Mouse (Mus musculus) cerebellum, postnatal 14 days (tissue): ENCODE measurements at regions not wholly inside any gene's neighbourhood (a gene's known extent, or its start where the extent isn't known, plus 50 kb on each side); places are given as distances from the start of the nearest gene placed in this dataset.

Experiments
- DNase-seq, 2 experiments: peaks; one replicate each; pipeline ENCODE4 v3.0.0; 2021; ENCODE audit warnings: mixed read lengths in 2 of 2

- peak; percentile 49 to 53 for DNase-seq
Measured at GRCm38 (mm10) chr5:118380422-118381293, 135.6 kb downstream of the 2410131K14Rik start.

- peak; percentile 56 to 69 for DNase-seq
Measured at GRCm38 (mm10) chr5:118381294-118381675, 136.3 kb downstream of the 2410131K14Rik start.

- no peak for DNase-seq
Measured at GRCm38 (mm10) chr5:118386126-118386525, 141.1 kb downstream of the 2410131K14Rik start.

GRCm38 (mm10) chr5:118388419-118388818 lies 143.4 kb downstream of the 2410131K14Rik start:
- peak; percentile 87 to 88 for DNase-seq

GRCm38 (mm10) chr5:118390691-118391373 lies 145.8 kb downstream of the 2410131K14Rik start:
- DNase-seq = no peak

GRCm38 (mm10) chr5:118392932-118393487 lies 148.0 kb downstream of the 2410131K14Rik start:
- peak; percentile 45 to 65 for DNase-seq

- no peak for DNase-seq
Measured at GRCm38 (mm10) chr5:118394051-118394450, 149.0 kb downstream of the 2410131K14Rik start.

GRCm38 (mm10) chr5:118396004-118396725 lies 151.1 kb downstream of the 2410131K14Rik start:
- DNase-seq = peak; percentile 79 to 80

GRCm38 (mm10) chr5:118400926-118401325 lies 155.9 kb downstream of the 2410131K14Rik start:
- no peak for DNase-seq

- no peak for DNase-seq
Measured at GRCm38 (mm10) chr5:118404398-118404797, 156.1 kb upstream of the Med13l start.

- no peak for DNase-seq
Measured at GRCm38 (mm10) chr5:118405421-118405820, 155.1 kb upstream of the Med13l start.

- no peak for DNase-seq
Measured at GRCm38 (mm10) chr5:118407451-118407850, 153.0 kb upstream of the Med13l start.

- no peak for DNase-seq
Measured at GRCm38 (mm10) chr5:118407973-118408372, 152.5 kb upstream of the Med13l start.

- DNase-seq = no peak
Measured at GRCm38 (mm10) chr5:118408826-118409225, 151.7 kb upstream of the Med13l start.

- peak; percentile 84 to 88 for DNase-seq
Measured at GRCm38 (mm10) chr5:118413428-118414282, 146.8 kb upstream of the Med13l start.

- no peak for DNase-seq
Measured at GRCm38 (mm10) chr5:118419344-118420037, 141.0 kb upstream of the Med13l start.

- peak; percentile 82 to 84 for DNase-seq
Measured at GRCm38 (mm10) chr5:118421884-118422821, 138.3 kb upstream of the Med13l start.

- DNase-seq = no peak
Measured at GRCm38 (mm10) chr5:118424177-118424576, 136.3 kb upstream of the Med13l start.

GRCm38 (mm10) chr5:118424764-118425568 lies 135.5 kb upstream of the Med13l start:
- DNase-seq = peak; percentile 81 to 87
